Mouse (Mus musculus) heart, adult 18-20 months (tissue): Measurements from ENCODE around the gene Scn11a. TPM values are rescaled to one million over a fixed set of nuclear protein-coding genes. Genes with fewer than 3 reads are reported as not detected.

Source experiments
- DNase-seq, 2 experiments: peaks; one replicate each; pipeline ENCODE4 v3.0.0; 2021 to 2022; ENCODE audit warnings: mixed read lengths in 1 of 2
- total RNA-seq, 2 experiments: library from RNA; stranded (reverse); gene quantifications; 2 replicates each; pipeline ENCODE4 v1.2.3; 2021

Scn11a gene
- total RNA-seq, 2 experiments from 2014 or later = 0.05 TPM; not detected in 1

- no peak for DNase-seq
Observed at GRCm38 (mm10) chr9:119795254-119795912, 29.9 kb downstream of the Scn11a start.

- DNase-seq = peak; percentile 6 to 20
Observed at GRCm38 (mm10) chr9:119794470-119794869, 30.8 kb downstream of the Scn11a start.

- no peak for DNase-seq
Observed at GRCm38 (mm10) chr9:119792505-119792904, 32.8 kb downstream of the Scn11a start.

GRCm38 (mm10) chr9:119780901-119781300, 44.4 kb downstream of the Scn11a start:
- no peak for DNase-seq

GRCm38 (mm10) chr9:119776661-119777060, 48.6 kb downstream of the Scn11a start:
- no peak for DNase-seq

- peak in 1 of 2 experiments; percentile 40 for DNase-seq
Observed at GRCm38 (mm10) chr9:119768585-119768984, 56.7 kb downstream of the Scn11a start.

GRCm38 (mm10) chr9:119760226-119760625, 65.0 kb downstream of the Scn11a start:
- no peak for DNase-seq

- DNase-seq = no peak
Observed at GRCm38 (mm10) chr9:119759457-119759856, 65.8 kb downstream of the Scn11a start.

GRCm38 (mm10) chr9:119751507-119751906, 73.7 kb downstream of the Scn11a start:
- DNase-seq = peak; percentile 22 to 27

GRCm38 (mm10) chr9:119749112-119749511, 76.1 kb downstream of the Scn11a start:
- DNase-seq = no peak

GRCm38 (mm10) chr9:119743900-119744299, 81.4 kb downstream of the Scn11a start:
- DNase-seq = peak in 1 of 2 experiments; percentile 16

- no peak for DNase-seq
Observed at GRCm38 (mm10) chr9:119743312-119743711, 81.9 kb downstream of the Scn11a start.

- DNase-seq = no peak
Observed at GRCm38 (mm10) chr9:119741101-119741786, 84.0 kb downstream of the Scn11a start.

GRCm38 (mm10) chr9:119728412-119729097, 96.7 kb downstream of the Scn11a start:
- DNase-seq = no peak

- no peak for DNase-seq
Observed at GRCm38 (mm10) chr9:119726990-119727389, 98.3 kb downstream of the Scn11a start.

GRCm38 (mm10) chr9:119725293-119725862, 99.9 kb downstream of the Scn11a start:
- DNase-seq = no peak

GRCm38 (mm10) chr9:119719222-119719621, 106.0 kb downstream of the Scn11a start, which contains the start of gene Scn10a:
Scn10a (minus strand) TSS chr9:119719322.
- DNase-seq = no peak

GRCm38 (mm10) chr9:119706700-119707099, 118.6 kb downstream of the Scn11a start:
- DNase-seq = peak; percentile 25 to 60
